Mouse (Mus musculus) E14TG2a.4 (cell line): ENCODE measurements around the gene Lgals12.

Source experiments
- H3K27me3 ChIP-seq: 2 replicates; pipeline ENCODE4 v1.6.1; 2014; ENCODE audit warnings: low read length, control low read depth; ENCODE audit not compliant: insufficient read depth
- H3K36me3 ChIP-seq: 2 replicates; pipeline ENCODE4 v1.6.1; 2014; ENCODE audit warnings: low read length, control low read depth; ENCODE audit not compliant: insufficient read depth
- H3K4me1 ChIP-seq: replicated peaks from 2 replicates; pipeline ENCODE4 v1.6.1; 2014; ENCODE audit warnings: low read depth, low read length, control low read depth
- H3K4me3 ChIP-seq: replicated peaks from 2 replicates; pipeline ENCODE4 v1.5.1; 2014; ENCODE audit warnings: mild to moderate bottlenecking, low read length
- H3K9me3 ChIP-seq: 2 replicates; pipeline ENCODE4 v1.6.1; 2014; ENCODE audit warnings: low read length, control low read depth
- CTCF ChIP-seq: conservative IDR thresholded peaks from 2 replicates; pipeline ENCODE4 v1.5.1; 2014; ENCODE audit warnings: low read length
- NANOG ChIP-seq: IDR thresholded peaks from 2 replicates; pipeline ENCODE4 v1.6.1; 2014; ENCODE audit warnings: borderline replicate concordance, low read length, mixed read lengths
- POU5F1 ChIP-seq: IDR thresholded peaks from 2 replicates; pipeline ENCODE4 v1.6.1; 2014; ENCODE audit warnings: low read length, borderline replicate concordance

Lgals12 gene

GRCm38 (mm10) chr19:7568364-7568763 is 38.6 kb downstream of the Lgals12 start:
- peaks cover 19% of the 10 kb centered on the region for H3K4me1 ChIP-seq
- H3K4me3 ChIP-seq, result no peak overlapping the region
- no peaks in the 10 kb centered on the region for H3K9me3 ChIP-seq
- no peaks in the 10 kb centered on the region for H3K27me3 ChIP-seq
- no peak for TF ChIP-seq CTCF
- no peak for TF ChIP-seq NANOG
- no peak for TF ChIP-seq POU5F1
- H3K36me3 ChIP-seq, result no peaks in the 10 kb centered on the region

- Histone ChIP-seq H3K36me3 (no peaks in the 10 kb centered on the region), H3K4me3 (no peak overlapping the region), H3K27me3 (no peaks in the 10 kb centered on the region), H3K4me1 (peaks cover 21% of the 10 kb centered on the region), H3K9me3 (no peaks in the 10 kb centered on the region)
- TF ChIP-seq NANOG (no peak), POU5F1 (no peak), CTCF (no peak)
These were observed 40.2 kb downstream of the Lgals12 start for GRCm38 (mm10) chr19:7566826-7567225.

- Histone ChIP-seq H3K4me3 (no peak overlapping the region), H3K36me3 (peaks cover 3% of the 10 kb centered on the region), H3K9me3 (no peaks in the 10 kb centered on the region), H3K4me1 (peaks cover 28% of the 10 kb centered on the region), H3K27me3 (peaks cover 1% of the 10 kb centered on the region)
- no peak for TF ChIP-seq NANOG
- no peak for TF ChIP-seq POU5F1
- TF ChIP-seq CTCF, result no peak
These were observed 42.5 kb downstream of the Lgals12 start for GRCm38 (mm10) chr19:7564457-7564856.

DNA sequence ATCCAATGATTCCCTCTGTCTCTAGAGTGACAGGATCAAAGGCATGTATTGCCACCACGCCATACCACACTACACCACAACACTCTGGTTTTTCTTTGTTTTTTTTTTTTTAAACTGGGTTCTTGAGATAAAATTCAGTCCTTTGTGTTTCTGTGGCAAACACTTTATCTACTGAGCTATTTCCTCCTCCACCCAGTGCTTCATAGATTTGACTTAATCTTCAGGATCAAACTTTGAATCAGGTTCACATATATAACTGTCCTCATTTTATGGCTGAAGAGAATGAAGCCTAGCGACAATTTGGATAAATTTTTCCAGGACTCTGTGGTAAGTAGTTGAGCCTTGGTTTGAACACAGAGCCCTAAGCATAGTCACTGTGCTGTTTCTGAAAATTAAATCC is 43.3 kb downstream of the Lgals12 start:
- no peak for TF ChIP-seq NANOG
- no peak for TF ChIP-seq CTCF
- no peak for TF ChIP-seq POU5F1
- Histone ChIP-seq H3K9me3 (no peaks in the 10 kb centered on the region), H3K4me3 (no peak overlapping the region), H3K27me3 (peaks cover 8% of the 10 kb centered on the region), H3K36me3 (peaks cover 5% of the 10 kb centered on the region), H3K4me1 (peaks cover 28% of the 10 kb centered on the region)

GRCm38 (mm10) chr19:7562601-7563129 is 44.3 kb downstream of the Lgals12 start:
- Histone ChIP-seq H3K27me3 (peaks cover 18% of the 10 kb centered on the region), H3K4me3 (peak overlapping the region; percentile 20; the same call in 1 of the 2 replicates), H3K4me1 (peaks cover 34% of the 10 kb centered on the region), H3K9me3 (no peaks in the 10 kb centered on the region), H3K36me3 (peaks cover 5% of the 10 kb centered on the region)
- TF ChIP-seq CTCF (no peak), NANOG (no peak), POU5F1 (no peak)

DNA sequence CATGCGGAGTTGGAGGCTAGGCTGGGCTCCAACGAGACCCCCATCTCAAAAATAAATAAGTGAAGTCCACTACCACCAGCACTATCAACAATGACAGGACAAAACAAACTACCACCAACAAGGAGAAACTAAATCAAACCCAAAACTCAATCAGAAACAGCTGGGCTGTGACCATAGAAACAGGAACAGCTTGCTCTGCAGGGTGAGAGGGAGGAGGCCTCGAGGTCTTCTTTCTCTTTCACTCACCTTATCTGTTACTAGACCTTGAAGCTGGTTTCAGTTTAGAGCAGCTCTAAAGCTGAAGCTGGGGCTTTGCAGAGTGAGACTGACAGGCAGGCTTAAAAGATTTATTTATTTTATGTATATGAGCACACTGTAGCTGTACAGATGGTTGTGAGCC is 45.5 kb downstream of the Lgals12 start:
- Histone ChIP-seq H3K36me3 (peaks cover 5% of the 10 kb centered on the region), H3K4me1 (peaks cover 42% of the 10 kb centered on the region), H3K9me3 (no peaks in the 10 kb centered on the region), H3K27me3 (peaks cover 28% of the 10 kb centered on the region), H3K4me3 (no peak overlapping the region)
- TF ChIP-seq CTCF, result no peak
- TF ChIP-seq NANOG, result no peak
- no peak for TF ChIP-seq POU5F1

- H3K4me3 ChIP-seq, result no peak overlapping the region
- no peak for TF ChIP-seq NANOG
- no peak for TF ChIP-seq CTCF
- no peak for TF ChIP-seq POU5F1
- peaks cover 5% of the 10 kb centered on the region for H3K36me3 ChIP-seq
- peaks cover 42% of the 10 kb centered on the region for H3K4me1 ChIP-seq
- no peaks in the 10 kb centered on the region for H3K9me3 ChIP-seq
- H3K27me3 ChIP-seq, result peaks cover 38% of the 10 kb centered on the region
These were observed 47.0 kb downstream of the Lgals12 start for GRCm38 (mm10) chr19:7559986-7560385.

- TF ChIP-seq NANOG (no peak), CTCF (no peak), POU5F1 (no peak)
- Histone ChIP-seq H3K36me3 (peaks cover 5% of the 10 kb centered on the region), H3K4me3 (0 out of 2 replicates have a peak overlapping the region, but pooled peaks have one; percentile 81), H3K9me3 (no peaks in the 10 kb centered on the region), H3K27me3 (peaks cover 43% of the 10 kb centered on the region), H3K4me1 (peaks cover 42% of the 10 kb centered on the region)
These were observed 48.3 kb downstream of the Lgals12 start for GRCm38 (mm10) chr19:7558675-7559074.

GRCm38 (mm10) chr19:7557844-7558243 is 49.1 kb downstream of the Lgals12 start:
- no peaks in the 10 kb centered on the region for H3K9me3 ChIP-seq
- peaks cover 5% of the 10 kb centered on the region for H3K36me3 ChIP-seq
- H3K4me3 ChIP-seq, result peak overlapping the region; percentile 81
- TF ChIP-seq POU5F1 (no peak), NANOG (no peak)
- peaks cover 35% of the 10 kb centered on the region for H3K4me1 ChIP-seq
- peaks cover 51% of the 10 kb centered on the region for H3K27me3 ChIP-seq
